Mouse (Mus musculus): ENCODE results near the gene Tmem174. TPM values are rescaled to one million over a fixed set of nuclear protein-coding genes. Genes with fewer than 3 reads are reported as not detected.
A peak's percentile ranks its signal among the peaks of the same experiment; 100 is the strongest.

Tmem174 gene
- total and polyA plus RNA-seq, 2 experiments from 2014 or later = not detected

- no peaks in the 10 kb centered on the region for H3K27me3 ChIP-seq (ENCODE audit: insufficient read depth, low read length)
- no peak for ATAC-seq (ENCODE audit: low FRiP score)
- no peak for TF ChIP-seq CTCF (IDR thresholded peaks at IDR 0.05)
- H3K4me1 ChIP-seq (ENCODE audit: insufficient read depth, low read length) = no peaks in the 10 kb centered on the region
- no peak overlapping the region for H3K4me2 ChIP-seq (ENCODE audit: low read depth, low read length, poor library complexity, severe bottlenecking)
- H3K9me3 ChIP-seq (ENCODE audit: low read length) = no peaks in the 10 kb centered on the region
- DNase-seq (ENCODE audit: low spot score) = no peak
- H3K9ac ChIP-seq (replicated peaks; ENCODE audit: low read length, poor library complexity, severe bottlenecking) = no peak overlapping the region
- no peak overlapping the region for H3K4me3 ChIP-seq (ENCODE audit: low read depth, low read length)
- no peak overlapping the region for H3K27ac ChIP-seq (ENCODE audit: low read depth, low read length)
- no peaks in the 10 kb centered on the region for H3K36me3 ChIP-seq (ENCODE audit: insufficient read depth, low read length)
- WGBS = 89% methylated on average over 5 of the region's 5 CpGs
Measured at GRCm38 (mm10) chr13:98638507-98639166, 1.4 kb upstream of the Tmem174 start.

DNA sequence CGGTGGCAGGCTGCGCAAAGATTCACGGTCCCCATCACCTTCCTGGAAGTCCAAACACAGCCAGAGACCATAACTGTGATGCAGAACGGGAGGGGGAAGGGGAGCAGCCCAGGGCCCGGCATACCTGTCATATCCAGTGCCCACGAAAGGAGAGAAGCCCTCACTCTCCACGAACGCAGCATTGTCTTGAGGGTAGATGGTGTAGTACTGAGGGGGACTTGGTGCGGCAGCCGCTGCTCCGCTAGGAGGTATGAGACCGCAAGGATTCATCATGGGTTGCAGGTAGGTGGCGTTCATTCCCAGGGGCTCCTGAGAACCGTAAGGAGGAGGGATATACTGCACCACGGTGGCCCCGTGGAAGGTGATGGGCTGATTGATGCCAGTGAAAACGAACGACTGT lies 639 bp downstream of the Tmem174 start:
- Histone ChIP-seq H3K4me3 (ENCODE audit: low read depth, low read length) (no peak overlapping the region), H3K27ac (ENCODE audit: low read depth, low read length) (no peak overlapping the region), H3K27me3 (ENCODE audit: insufficient read depth, low read length) (no peaks in the 10 kb centered on the region), H3K4me2 (ENCODE audit: low read depth, low read length, poor library complexity, severe bottlenecking) (no peak overlapping the region), H3K4me1 (ENCODE audit: insufficient read depth, low read length) (no peaks in the 10 kb centered on the region), H3K9ac (replicated peaks; ENCODE audit: low read length, poor library complexity, severe bottlenecking) (no peak overlapping the region), H3K9me3 (ENCODE audit: low read length) (no peaks in the 10 kb centered on the region), H3K36me3 (ENCODE audit: insufficient read depth, low read length) (no peaks in the 10 kb centered on the region)
- no peak for TF ChIP-seq CTCF (IDR thresholded peaks at IDR 0.05)
- WGBS = 69% methylated on average over 18 of the region's 18 CpGs
- ATAC-seq (ENCODE audit: low FRiP score) = no peak
- no peak for DNase-seq (ENCODE audit: low spot score)

GRCm38 (mm10) chr13:98633641-98634484 lies 3.3 kb downstream of the Tmem174 start:
- Histone ChIP-seq H3K36me3 (ENCODE audit: insufficient read depth, low read length) (no peaks in the 10 kb centered on the region), H3K9me3 (ENCODE audit: low read length) (no peaks in the 10 kb centered on the region), H3K27ac (ENCODE audit: low read depth, low read length) (no peak overlapping the region), H3K9ac (replicated peaks; ENCODE audit: low read length, poor library complexity, severe bottlenecking) (no peak overlapping the region), H3K4me2 (ENCODE audit: low read depth, low read length, poor library complexity, severe bottlenecking) (no peak overlapping the region), H3K27me3 (ENCODE audit: insufficient read depth, low read length) (no peaks in the 10 kb centered on the region), H3K4me3 (ENCODE audit: low read depth, low read length) (no peak overlapping the region), H3K4me1 (ENCODE audit: insufficient read depth, low read length) (no peaks in the 10 kb centered on the region)
- no peak for DNase-seq (ENCODE audit: low spot score)
- ATAC-seq (ENCODE audit: low FRiP score) = no peak
- WGBS = 58% methylated on average over 6 of the region's 6 CpGs
- TF ChIP-seq CTCF (IDR thresholded peaks at IDR 0.05) = peak; percentile 46

DNA sequence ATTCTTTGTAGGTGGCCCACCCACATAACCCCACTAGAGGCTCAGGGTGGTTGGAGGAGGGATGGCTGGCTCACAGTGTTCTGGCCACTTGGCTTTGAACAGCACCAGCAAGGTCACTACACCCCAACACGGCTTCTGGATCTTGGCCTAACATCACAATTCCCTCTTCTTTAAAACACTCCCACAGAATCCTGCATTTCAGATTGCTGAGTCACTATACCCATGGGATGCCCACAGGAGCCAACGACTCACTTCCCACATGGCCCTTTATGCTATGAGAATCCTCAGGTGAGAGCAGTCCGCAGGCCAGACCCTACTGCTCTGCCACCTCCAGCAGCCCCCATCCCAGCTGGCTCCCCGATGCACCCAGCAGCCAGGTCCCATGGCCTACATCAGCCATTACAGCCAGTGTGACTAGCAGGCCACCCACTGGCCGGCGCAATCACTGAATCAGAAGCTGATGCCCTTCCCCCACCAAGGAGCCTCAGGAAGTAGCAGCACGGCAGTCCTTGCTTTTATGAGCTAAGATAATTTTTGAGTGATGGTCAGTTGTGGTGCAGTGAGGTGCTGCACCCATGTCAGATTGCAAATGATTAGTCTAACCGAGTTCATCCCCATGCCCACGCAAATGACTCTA lies 4.8 kb downstream of the Tmem174 start:
- Histone ChIP-seq H3K4me3 (ENCODE audit: low read depth, low read length) (no peak overlapping the region), H3K27me3 (ENCODE audit: insufficient read depth, low read length) (no peaks in the 10 kb centered on the region), H3K4me2 (ENCODE audit: low read depth, low read length, poor library complexity, severe bottlenecking) (no peak overlapping the region), H3K27ac (ENCODE audit: low read depth, low read length) (no peak overlapping the region), H3K36me3 (ENCODE audit: insufficient read depth, low read length) (no peaks in the 10 kb centered on the region), H3K9ac (replicated peaks; ENCODE audit: low read length, poor library complexity, severe bottlenecking) (no peak overlapping the region), H3K9me3 (ENCODE audit: low read length) (no peaks in the 10 kb centered on the region), H3K4me1 (ENCODE audit: insufficient read depth, low read length) (no peaks in the 10 kb centered on the region)
- no peak for TF ChIP-seq CTCF (IDR thresholded peaks at IDR 0.05)
- DNase-seq (ENCODE audit: low spot score) (no peak), ATAC-seq (ENCODE audit: low FRiP score) (no peak)
- WGBS = 85% methylated on average over 9 of the region's 9 CpGs

GRCm38 (mm10) chr13:98631105-98631838 lies 5.9 kb downstream of the Tmem174 start:
- H3K27me3 ChIP-seq (ENCODE audit: insufficient read depth, low read length) = no peaks in the 10 kb centered on the region
- H3K9me3 ChIP-seq (ENCODE audit: low read length) = no peaks in the 10 kb centered on the region
- no peak overlapping the region for H3K9ac ChIP-seq (replicated peaks; ENCODE audit: low read length, poor library complexity, severe bottlenecking)
- H3K4me3 ChIP-seq (ENCODE audit: low read depth, low read length) = no peak overlapping the region
- H3K36me3 ChIP-seq (ENCODE audit: insufficient read depth, low read length) = no peaks in the 10 kb centered on the region
- no peaks in the 10 kb centered on the region for H3K4me1 ChIP-seq (ENCODE audit: insufficient read depth, low read length)
- WGBS = 64% methylated on average over 20 of the region's 20 CpGs
- DNase-seq (ENCODE audit: low spot score) = no peak
- no peak overlapping the region for H3K27ac ChIP-seq (ENCODE audit: low read depth, low read length)
- no peak overlapping the region for H3K4me2 ChIP-seq (ENCODE audit: low read depth, low read length, poor library complexity, severe bottlenecking)
- no peak for TF ChIP-seq CTCF (IDR thresholded peaks at IDR 0.05)
- no peak for ATAC-seq (ENCODE audit: low FRiP score)

Data from midbrain, postnatal 0 days (tissue).